Mouse (Mus musculus) embryonic facial prominence, embryonic 11.5 days (tissue): ENCODE measurements around the gene Tspan4. TPM values are rescaled to one million over a fixed set of nuclear protein-coding genes. Genes with fewer than 3 reads are reported as not detected.
"Not testable (repeated sequence)": the region's sequence is repeated elsewhere in the genome, so short reads cannot be mapped to it uniquely, and the experiment has no call there.

ENCODE experiments used
- ATAC-seq: fragments of 200-750 bp; cut with Nextera tagmentation; replicated peaks from 2 replicates; pipeline ENCODE4 v1.8.0; 2017; ENCODE audit warnings: low read depth; ENCODE audit not compliant: insufficient number of reproducible peaks, low FRiP score, low TSS enrichment
- DNase-seq: peaks from one replicate; pipeline ENCODE4 v3.0.0-alpha.2; 2015; ENCODE audit warnings: low spot score
- H3K27ac ChIP-seq: fragments of 300-500 bp; sonication (generic); replicated peaks from 2 replicates; pipeline ENCODE4 v1.5.1; 2014; ENCODE audit warnings: mild to moderate bottlenecking, low read depth, low read length, control low read depth
- H3K27me3 ChIP-seq: fragments of 300-500 bp; sonication (generic); 2 replicates; pipeline ENCODE4 v1.6.1; 2014; ENCODE audit warnings: mild to moderate bottlenecking, low read length, moderate library complexity, mixed read lengths; ENCODE audit not compliant: control insufficient read depth, insufficient read depth
- H3K36me3 ChIP-seq: fragments of 300-500 bp; sonication (generic); replicated peaks from 2 replicates; pipeline ENCODE4 v1.6.1; 2014; ENCODE audit warnings: low read depth, mild to moderate bottlenecking, low read length, moderate library complexity, mixed read lengths; ENCODE audit not compliant: control insufficient read depth, insufficient read depth
- H3K4me1 ChIP-seq: fragments of 300-500 bp; sonication (generic); 2 replicates; pipeline ENCODE4 v1.6.1; 2014; ENCODE audit warnings: low read length, mixed read lengths; ENCODE audit not compliant: control insufficient read depth, insufficient read depth
- H3K4me2 ChIP-seq: fragments of 300-500 bp; sonication (generic); 2 replicates; pipeline ENCODE4 v1.6.1; 2014; ENCODE audit warnings: low read depth, mild to moderate bottlenecking, control low read depth, low read length, moderate library complexity
- H3K4me3 ChIP-seq: fragments of 300-500 bp; sonication (generic); 2 replicates; pipeline ENCODE4 v1.5.1; 2014; ENCODE audit warnings: low read depth, low read length, control low read depth
- H3K9ac ChIP-seq: fragments of 300-500 bp; sonication (generic); replicated peaks from 2 replicates; pipeline ENCODE4 v1.6.1; 2014; ENCODE audit warnings: mild to moderate bottlenecking, control low read depth, low read length
- H3K9me3 ChIP-seq: fragments of 300-500 bp; sonication (generic); replicated peaks from 2 replicates; pipeline ENCODE4 v1.6.1; 2016; ENCODE audit warnings: mild to moderate bottlenecking, low read length, inconsistent platforms, mixed read lengths; ENCODE audit not compliant: control insufficient read depth
- WGBS: fragments of 180-500 bp; shearing (Covaris S2); extraction: QIAGEN DNeasy Blood & Tissue Kit; methylation state at CpG from one replicate; pipeline ENCODE4 v1.1.7; 2014; 5-methylcytosine and 5-hydroxymethylcytosine counted together
- polyA plus RNA-seq: library from polyadenylated mRNA; unstranded; fragments of >200 nt; fragmentation: Nextera tagmentation; extraction: Ambion mirVana; gene quantifications from 2 replicates; pipeline ENCODE4 v1.2.1, GENCODE M21; 2014

Tspan4 gene
- polyA plus RNA-seq, 1 experiment from 2014 or later: 27.3 TPM

DNA sequence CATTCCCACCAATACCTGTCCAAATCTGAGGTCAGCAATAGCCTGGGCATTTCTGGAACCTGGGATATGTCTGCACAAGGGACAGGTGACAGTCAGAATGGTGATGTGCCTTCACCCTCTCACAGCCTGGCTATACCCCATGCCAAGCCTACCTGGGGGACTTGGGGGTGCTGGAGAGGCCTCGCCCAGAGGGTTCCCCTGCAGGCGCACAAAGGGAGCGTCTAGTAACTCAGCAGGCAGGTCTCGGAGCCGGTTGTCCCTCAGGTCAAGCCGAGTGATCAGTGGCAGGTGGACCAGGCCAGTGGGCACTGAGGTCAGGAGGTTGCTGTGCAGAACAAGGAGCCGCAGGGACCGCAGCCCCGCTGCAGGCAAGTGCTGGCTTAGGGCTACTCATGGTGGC lies 33.6 kb upstream of the Tspan4 start:
- 90% methylated on average over 9 of the region's 9 CpGs for WGBS
- Histone ChIP-seq H3K9ac (no peak overlapping the region), H3K4me3 (no peak overlapping the region), H3K36me3 (no peaks in the 10 kb centered on the region; the same call in none of the 2 replicates), H3K4me2 (no peak overlapping the region), H3K27me3 (no peaks in the 10 kb centered on the region), H3K4me1 (peaks cover 7% of the 10 kb centered on the region; the same call in 1 of the 2 replicates), H3K27ac (no peak overlapping the region), H3K9me3 (no peaks in the 10 kb centered on the region)
- ATAC-seq (no peak), DNase-seq (no peak)

DNA sequence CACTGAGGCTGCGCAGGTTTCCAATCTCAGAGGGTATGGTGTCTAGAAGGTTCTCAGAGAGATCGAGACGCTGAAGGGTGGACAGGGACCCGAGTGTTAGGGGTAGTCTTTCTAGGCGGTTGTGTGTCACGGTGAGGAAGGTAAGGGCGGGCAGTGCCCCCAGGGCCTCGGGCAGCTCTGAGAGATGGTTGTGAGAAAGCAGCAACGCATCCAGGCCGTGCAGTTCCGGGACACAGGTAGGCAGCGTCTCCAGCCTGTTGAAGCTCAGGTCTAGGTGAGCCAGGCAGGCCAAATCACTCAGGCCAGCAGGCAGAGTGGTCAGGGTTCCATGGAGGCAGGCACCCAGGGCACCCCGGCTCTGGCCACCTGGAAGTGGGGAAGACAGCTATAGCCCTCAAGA lies 32.8 kb upstream of the Tspan4 start:
- DNase-seq (no peak), ATAC-seq (no peak)
- Histone ChIP-seq H3K27me3 (no peaks in the 10 kb centered on the region), H3K4me2 (peak overlapping the region; percentile 84; the same call in 1 of the 2 replicates), H3K4me1 (peaks cover 7% of the 10 kb centered on the region; the same call in 1 of the 2 replicates), H3K4me3 (no peak overlapping the region), H3K9me3 (no peaks in the 10 kb centered on the region), H3K9ac (peak overlapping the region; percentile 72), H3K36me3 (no peaks in the 10 kb centered on the region; the same call in none of the 2 replicates), H3K27ac (no peak overlapping the region)
- WGBS: 90% methylated on average over 13 of the region's 13 CpGs

DNA sequence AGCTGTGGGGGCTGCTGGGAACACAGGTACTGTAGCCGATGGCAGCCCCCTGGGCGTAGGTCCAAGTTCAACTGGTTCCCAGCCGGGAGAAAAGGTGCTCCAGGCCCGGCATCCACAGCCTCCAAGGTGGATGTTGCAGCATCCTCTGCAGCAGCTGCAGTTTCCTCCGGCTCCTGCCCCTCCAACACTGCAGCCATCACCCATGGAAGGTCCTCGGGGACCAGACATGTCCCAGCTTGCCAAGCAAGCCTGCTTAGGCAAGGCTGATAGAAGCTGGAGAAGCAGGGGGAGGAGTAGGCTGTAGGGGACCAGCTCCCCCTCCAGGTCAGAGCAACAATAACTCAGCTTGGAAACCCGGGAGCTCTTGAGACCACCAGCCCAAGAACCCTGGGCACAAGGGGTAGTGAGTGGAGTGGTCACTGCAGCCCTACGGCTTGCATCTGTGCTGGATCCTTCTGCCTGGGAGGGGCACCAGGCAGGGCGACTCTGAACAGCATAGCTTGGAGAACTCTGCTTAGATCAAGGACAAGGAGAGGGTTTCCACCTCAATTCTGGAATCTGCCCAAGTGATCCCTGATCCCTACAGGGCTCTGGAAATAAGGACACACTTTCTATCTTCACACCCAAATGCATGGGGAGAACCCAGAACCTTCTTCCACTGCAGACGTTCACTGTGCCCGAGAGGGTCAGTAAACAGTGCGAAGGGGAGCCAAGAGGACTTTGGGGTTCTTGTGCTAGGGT lies 31.8 kb upstream of the Tspan4 start:
- Histone ChIP-seq H3K36me3 (no peaks in the 10 kb centered on the region; the same call in none of the 2 replicates), H3K9ac (peak overlapping the region; percentile 72), H3K9me3 (no peaks in the 10 kb centered on the region), H3K27me3 (no peaks in the 10 kb centered on the region), H3K27ac (0 out of 2 replicates have a peak overlapping the region, but pooled peaks have one; percentile 32), H3K4me1 (peaks cover 7% of the 10 kb centered on the region; the same call in 1 of the 2 replicates), H3K4me3 (peak overlapping the region; percentile 49), H3K4me2 (peak overlapping the region; percentile 84)
- ATAC-seq (no peak), DNase-seq (peak; percentile 71)
- 26% methylated on average over 12 of the region's 12 CpGs for WGBS

DNA sequence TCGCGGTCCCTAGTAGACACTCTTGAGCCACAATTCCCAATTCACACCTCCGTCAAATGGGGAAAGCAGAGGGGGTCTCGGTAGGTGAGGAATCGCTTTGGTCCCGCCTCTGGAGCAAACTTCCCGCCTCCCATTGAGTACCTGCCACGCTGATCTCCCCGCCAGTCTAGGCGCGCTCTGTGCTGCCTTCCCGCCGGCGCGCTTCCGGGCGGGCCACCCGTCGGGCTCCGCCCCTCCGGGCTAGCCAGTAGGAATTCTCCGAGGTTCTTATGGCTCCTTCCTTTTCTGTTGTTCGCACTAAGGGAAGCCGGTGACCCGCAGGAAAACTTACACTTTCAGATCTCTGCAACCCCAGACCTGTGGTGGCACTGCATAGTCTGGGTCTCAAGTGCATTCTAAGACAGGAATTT lies 31.2 kb upstream of the Tspan4 start, which contains the start of gene Pidd1:
TSS of gene Pidd1 (minus strand) at position 198 of the 410 bp plus-strand sequence.
- Histone ChIP-seq H3K27ac (0 out of 2 replicates have a peak within 1 kb of the TSS, but pooled peaks have one; percentile 32), H3K36me3 (no peaks in the 10 kb centered on the region; the same call in none of the 2 replicates), H3K4me1 (peaks cover 7% of the 10 kb centered on the region; the same call in 1 of the 2 replicates), H3K4me2 (peak within 1 kb of the TSS; percentile 84), H3K27me3 (no peaks in the 10 kb centered on the region), H3K9me3 (no peaks in the 10 kb centered on the region), H3K4me3 (peak within 1 kb of the TSS; percentile 49), H3K9ac (peak within 1 kb of the TSS; percentile 72)
- WGBS: under 1% methylated on average over 24 of the region's 25 CpGs
- DNase-seq (peak; percentile 91), ATAC-seq (peak; percentile 35)

DNA sequence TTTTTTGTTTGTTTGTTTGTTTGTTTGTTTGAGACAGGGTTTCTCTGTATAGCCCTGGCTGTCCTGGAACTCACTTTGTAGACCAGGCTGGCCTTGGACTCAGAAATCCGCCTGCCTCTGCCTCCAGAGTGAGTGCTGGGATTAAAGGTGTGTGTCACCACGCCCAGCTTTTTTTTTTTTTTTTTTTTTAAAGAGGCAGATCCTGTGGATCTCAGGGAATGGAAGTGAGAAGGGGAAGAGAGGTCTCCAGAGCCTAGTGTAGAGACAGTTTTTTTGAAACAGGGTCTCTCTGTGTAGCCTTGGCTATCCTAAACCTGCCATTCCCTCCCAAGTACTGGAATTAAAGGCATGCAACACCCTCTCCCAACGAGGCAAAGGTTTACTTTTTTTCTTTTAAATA lies 28.7 kb upstream of the Tspan4 start:
- not testable (repeated sequence) for H3K9ac ChIP-seq, H3K4me3 ChIP-seq, H3K27ac ChIP-seq, H3K9me3 ChIP-seq, H3K4me1 ChIP-seq, H3K27me3 ChIP-seq, H3K36me3 ChIP-seq, DNase-seq, ATAC-seq, H3K4me2 ChIP-seq
- WGBS: 85% methylated on average over 3 of the region's 3 CpGs

DNA sequence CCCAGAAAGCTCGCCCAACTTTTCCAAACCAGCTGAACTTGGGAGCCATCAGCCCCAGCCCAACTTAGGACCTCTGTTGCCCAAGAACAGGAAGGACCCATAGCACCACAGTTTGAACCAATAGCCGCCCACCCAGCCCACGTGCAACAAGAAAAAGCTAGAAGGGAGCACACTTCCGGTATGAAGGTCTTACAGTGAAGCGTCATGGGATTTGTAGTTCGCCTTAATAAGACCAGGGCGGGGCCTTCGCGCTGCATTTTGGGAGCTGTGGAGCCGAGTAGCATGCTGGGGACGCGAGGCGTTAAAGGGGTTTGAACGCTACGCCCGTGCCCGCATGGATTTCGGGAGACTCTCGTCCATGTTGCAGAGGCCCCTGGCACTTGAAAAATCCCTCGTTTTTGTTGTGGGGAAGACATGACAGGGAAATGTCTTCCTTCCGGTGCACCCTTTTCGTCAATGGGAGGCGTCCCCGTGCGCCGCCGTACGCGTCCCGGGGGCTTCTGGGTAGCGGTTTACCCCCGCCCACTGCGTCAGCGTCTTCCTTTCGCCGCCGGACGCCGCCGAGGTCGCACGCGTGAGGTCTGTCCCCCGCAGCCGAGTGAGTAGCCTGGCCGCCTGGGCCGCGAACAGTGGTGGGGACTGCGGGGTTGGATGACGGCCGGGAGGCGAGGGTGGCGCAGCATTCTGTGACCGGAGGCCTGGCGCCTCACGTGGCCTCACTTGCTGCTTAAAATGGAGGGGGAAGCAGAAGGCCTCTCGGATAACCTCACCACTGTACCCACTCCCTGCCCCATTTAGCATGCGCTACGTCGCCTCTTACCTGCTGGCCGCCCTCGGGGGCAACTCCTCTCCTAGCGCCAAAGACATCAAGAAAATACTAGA lies 27.7 kb upstream of the Tspan4 start, which contains the start of gene Rplp2:
TSS of gene Rplp2 (plus strand) at position 261 of the 882 bp plus-strand sequence.
- Histone ChIP-seq H3K27me3 (no peaks in the 10 kb centered on the region), H3K4me1 (peaks cover 7% of the 10 kb centered on the region; the same call in 1 of the 2 replicates), H3K27ac (peak within 1 kb of the TSS; percentile 48), H3K36me3 (0 out of 2 replicates have a peak, but pooled peaks cover 3% of the 10 kb centered on the region), H3K4me2 (peak within 1 kb of the TSS; percentile 49), H3K9me3 (no peaks in the 10 kb centered on the region), H3K4me3 (peak within 1 kb of the TSS; percentile 85), H3K9ac (peak within 1 kb of the TSS; percentile 89)
- ATAC-seq (peak; percentile 77), DNase-seq (peak; percentile 96)
- under 1% methylated on average over 63 of the region's 63 CpGs for WGBS

DNA sequence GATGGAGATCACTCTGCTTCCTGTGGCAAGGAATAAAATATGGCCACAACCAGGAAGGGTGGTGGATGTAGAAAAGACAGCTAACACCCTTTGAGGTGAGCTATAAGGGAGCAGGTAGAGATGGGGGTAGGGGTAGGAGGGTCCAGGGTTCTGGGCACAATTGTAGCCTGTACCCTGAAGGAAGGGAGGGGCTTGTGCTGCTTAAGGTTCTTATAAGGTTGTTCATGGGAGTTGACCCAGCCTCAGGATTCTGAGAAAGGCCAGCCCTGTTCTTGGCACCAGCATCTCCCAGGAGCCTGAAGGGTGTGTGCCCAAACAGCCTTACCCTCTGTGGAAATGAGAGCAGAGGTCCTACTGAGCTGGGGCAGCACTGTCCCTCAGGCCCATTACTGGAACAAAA lies 23.1 kb upstream of the Tspan4 start:
- Histone ChIP-seq H3K4me1 (peaks cover 4% of the 10 kb centered on the region; the same call in 1 of the 2 replicates), H3K9ac (no peak overlapping the region), H3K9me3 (no peaks in the 10 kb centered on the region), H3K4me3 (no peak overlapping the region), H3K36me3 (0 out of 2 replicates have a peak, but pooled peaks cover 3% of the 10 kb centered on the region), H3K4me2 (no peak overlapping the region), H3K27me3 (no peaks in the 10 kb centered on the region), H3K27ac (no peak overlapping the region)
- DNase-seq (no peak), ATAC-seq (no peak)
